Mouse (Mus musculus) large intestine, adult 2 months (tissue): Measurements from ENCODE around the gene Lrrc74b. TPM values are rescaled to one million over a fixed set of nuclear protein-coding genes. Genes with fewer than 3 reads are reported as not detected.
A peak's percentile ranks its signal among the peaks of the same experiment; 100 is the strongest.
"Not testable (repeated sequence)": the region's sequence is repeated elsewhere in the genome, so short reads cannot be mapped to it uniquely, and the experiment has no call there.

Experiments used
- DNase-seq: peaks from one replicate; pipeline ENCODE4 v3.0.0-alpha.2; 2012; ENCODE audit warnings: low read depth, low spot score
- WGBS: fragments of 180-500 bp; shearing (Covaris S2); methylation state at CpG from one replicate; pipeline ENCODE4 v1.1.7; 2018; 5-methylcytosine and 5-hydroxymethylcytosine counted together
- polyA plus RNA-seq: library from polyadenylated mRNA; depleted of rRNA; stranded (reverse); fragments of >200 nt; gene quantifications from 2 replicates; pipeline ENCODE4 v1.2.3, GENCODE M21; 2012; rRNA removed

Gene Lrrc74b
- 0.10 and 0.11 TPM in 2 replicates for polyA plus RNA-seq

GRCm38 (mm10) chr16:17561128-17561750, at the start of gene Lrrc74b:
Lrrc74b (minus strand) TSS chr16:17561247.
- WGBS = 4% methylated on average over 22 of the region's 22 CpGs
- DNase-seq = no peak

- WGBS = 73% methylated on average over 5 of the region's 5 CpGs
- no peak for DNase-seq
Measured at GRCm38 (mm10) chr16:17605684-17606083, 44.6 kb upstream of the Lrrc74b start.

DNA sequence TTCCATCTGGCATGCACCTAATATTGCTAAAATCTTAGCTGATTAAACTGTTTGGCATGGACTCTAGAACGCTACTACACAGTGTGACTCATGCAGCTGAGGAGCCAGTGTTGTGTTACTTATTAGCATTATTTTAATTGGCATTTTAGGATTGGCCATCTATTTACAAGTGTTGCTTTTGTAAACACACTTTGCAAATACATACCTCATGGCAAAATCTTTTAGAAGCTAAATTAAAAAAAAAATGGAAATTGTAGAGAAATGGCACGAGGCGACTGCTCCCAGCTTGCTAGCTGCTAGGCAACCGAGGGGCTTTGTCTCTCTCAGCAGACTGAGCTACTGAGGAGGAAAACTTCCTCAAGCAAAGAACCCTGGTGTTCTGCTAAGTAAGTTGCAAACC, 43.9 kb upstream of the Lrrc74b start:
- no peak for DNase-seq
- 60% methylated on average over 4 of the region's 4 CpGs for WGBS

- DNase-seq = no peak
- 45% methylated on average over 3 of the region's 3 CpGs for WGBS
Measured at GRCm38 (mm10) chr16:17600944-17601562, 40.0 kb upstream of the Lrrc74b start.

DNA sequence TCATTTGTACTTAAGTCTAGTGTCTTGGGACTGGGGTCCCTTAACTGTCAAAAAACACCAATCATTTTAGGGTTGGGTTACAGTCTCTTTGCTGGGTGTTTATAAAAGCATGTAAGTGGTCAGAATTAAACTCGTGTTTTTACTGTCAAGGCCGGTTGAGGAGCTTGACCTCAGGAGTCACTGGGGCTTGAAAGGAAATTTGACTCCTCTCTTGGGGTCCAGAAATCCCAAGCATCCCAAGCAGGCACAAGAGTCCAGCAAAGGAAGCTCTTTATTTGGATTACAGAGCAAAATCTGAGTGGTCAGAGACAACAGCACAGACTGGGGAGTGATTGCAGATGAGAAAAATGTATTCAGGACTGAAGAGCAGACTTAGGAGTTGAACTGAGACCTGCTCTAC, 29.7 kb upstream of the Lrrc74b start:
- no peak for DNase-seq
- WGBS = 30% methylated on average over 2 of the region's 2 CpGs

DNA sequence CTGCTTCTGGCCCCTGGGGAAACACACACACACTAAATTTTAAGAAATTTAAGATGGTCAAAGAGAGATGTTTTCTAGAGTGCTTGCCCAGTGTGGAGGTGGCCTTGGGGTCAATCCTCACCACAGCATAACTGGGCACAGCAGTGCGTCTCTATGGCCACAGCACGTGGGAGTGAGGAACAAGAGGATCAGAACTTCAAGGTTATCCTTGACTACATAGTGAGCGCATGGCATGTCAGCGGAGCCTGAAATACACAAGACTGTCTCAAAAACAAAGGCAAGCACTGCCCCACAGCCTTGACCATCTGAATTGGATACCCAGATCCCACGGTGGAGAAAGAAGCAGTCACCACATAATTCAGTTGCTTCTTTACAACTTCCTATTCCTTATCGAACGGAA, 23.5 kb upstream of the Lrrc74b start:
- WGBS = 88% methylated on average over 7 of the region's 7 CpGs
- no peak for DNase-seq

DNA sequence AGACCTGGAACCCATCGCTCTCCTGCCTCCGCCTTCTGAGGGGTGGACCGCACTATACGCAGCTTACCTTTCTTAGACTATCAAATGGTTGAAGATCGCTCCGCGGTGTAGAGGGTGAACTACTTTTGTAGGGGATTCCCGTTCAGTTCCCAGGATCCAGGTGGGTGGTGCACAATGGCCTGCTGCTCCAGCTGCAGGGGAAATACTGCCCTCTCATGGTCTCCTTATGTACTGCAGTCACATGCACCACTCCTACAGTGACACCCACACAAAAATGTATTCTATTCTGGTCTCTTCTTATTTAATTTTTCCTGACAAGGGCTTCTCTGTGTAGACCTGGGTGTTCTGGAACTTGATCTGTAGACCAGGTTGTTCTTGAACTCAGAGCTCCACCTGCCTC, 22.0 kb upstream of the Lrrc74b start, which contains the start of gene Slc7a4:
Slc7a4 (minus strand) TSS at position 151 of the 400 bp plus-strand sequence.
- no peak for DNase-seq
- 33% methylated on average over 8 of the region's 8 CpGs for WGBS

DNA sequence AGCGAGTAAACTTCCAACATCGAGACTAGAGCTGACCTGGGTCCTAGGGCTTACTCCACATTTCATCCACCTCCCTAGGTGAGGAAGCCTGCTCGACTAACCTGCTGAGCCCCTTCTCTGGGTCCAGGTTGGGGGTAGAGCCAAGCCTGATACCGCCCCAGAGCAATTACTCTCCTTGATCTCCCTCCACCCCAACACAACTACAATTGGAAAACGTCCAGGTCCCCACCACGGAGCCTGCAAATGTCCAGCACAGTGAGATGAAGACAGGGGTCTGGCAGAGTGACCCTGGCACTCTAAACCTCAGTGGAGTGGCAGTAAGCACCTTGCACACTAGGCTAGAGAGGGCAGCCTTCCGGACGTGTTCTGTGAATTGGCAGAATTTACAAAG, 15.8 kb upstream of the Lrrc74b start:
- no peak for DNase-seq
- WGBS = 14% methylated on average over 8 of the region's 8 CpGs

- 13% methylated on average over 45 of the region's 45 CpGs for WGBS
- peak; percentile 66 for DNase-seq
Measured at GRCm38 (mm10) chr16:17575870-17576824, 15.1 kb upstream of the Lrrc74b start.

DNA sequence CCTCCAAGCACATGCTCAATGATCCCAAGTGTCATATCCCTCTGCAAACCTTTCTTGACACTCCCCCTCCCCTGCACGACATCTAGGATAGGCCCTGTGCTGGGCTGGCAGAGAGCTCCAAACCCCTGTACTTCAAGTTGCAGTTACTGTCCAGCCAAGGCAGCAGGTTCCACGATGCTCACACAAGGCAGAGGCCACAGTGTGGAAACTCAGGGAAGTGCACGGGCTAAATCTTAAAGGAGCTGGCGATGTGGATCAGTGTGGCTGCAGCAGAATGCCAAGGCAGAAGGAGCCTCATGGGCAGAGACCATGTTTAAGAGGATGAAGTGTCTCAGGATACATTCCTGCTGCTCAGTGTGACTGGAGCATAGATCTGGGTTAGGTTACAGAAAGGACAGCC, 5.1 kb upstream of the Lrrc74b start:
- no peak for DNase-seq
- WGBS = 34% methylated on average over 4 of the region's 4 CpGs

DNA sequence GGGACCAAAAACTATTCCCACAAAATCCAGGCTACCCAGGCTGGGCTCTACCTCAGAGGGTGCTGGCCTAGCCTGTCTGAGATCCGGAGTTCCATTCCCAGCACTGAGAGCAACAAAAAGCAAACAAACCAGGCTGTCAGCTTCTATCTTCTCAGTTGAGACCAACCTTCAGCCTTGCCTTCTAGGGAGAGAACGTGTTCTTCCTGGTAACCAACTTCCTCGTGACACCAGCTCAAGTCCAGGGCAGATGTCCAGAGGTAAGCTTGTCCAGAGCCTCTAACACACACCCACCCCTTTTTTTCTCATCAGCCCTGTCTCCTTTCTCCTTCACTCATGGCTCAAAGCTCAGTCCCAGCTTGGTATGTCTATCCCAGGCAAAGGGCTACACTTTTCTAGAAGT, 3.7 kb upstream of the Lrrc74b start:
- no peak for DNase-seq
- 24% methylated on average over 3 of the region's 3 CpGs for WGBS

DNA sequence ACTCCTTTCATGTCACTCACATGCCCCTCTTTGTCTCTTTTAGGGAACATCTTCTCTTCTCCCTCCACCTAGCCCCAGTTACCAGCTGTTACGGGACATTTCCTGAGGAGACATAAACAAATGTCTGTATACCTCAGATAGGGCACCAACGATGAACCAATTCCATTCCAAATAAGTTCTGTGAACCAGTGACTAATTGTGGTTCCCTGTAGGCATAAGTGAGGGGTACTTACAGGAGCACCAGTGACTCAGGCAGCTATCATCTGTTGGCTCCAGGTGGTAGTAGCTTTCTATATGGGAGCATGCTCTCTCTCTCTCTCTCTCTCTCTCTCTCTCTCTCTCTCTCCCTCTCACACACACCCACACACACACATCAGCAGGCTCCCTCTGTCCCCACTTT, 3.2 kb upstream of the Lrrc74b start:
- 69% methylated on average over 2 of the region's 2 CpGs for WGBS
- DNase-seq = no peak

DNA sequence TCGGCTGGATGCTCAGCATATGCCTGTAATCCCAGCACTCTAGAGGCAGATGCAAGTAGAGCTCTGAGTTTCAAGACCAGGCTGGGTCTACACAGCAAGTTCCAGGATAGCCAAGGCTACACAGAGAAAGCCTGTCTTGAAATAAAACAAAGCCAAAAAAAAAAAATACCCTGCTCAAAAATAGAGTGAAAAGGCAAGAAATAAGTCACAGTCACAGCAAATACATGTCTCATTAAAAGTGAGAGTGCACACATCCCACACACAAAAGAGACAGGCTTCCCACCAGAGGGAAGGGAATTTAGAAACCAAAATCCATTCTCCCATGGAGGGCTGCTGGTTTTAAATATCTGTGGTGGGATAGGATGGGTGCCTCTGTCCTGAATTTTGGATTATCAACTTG, 2.5 kb upstream of the Lrrc74b start:
- no peak for DNase-seq
- WGBS = 31% methylated on average over 1 of the region's 1 CpGs

- 8% methylated on average over 10 of the region's 10 CpGs for WGBS
- DNase-seq = no peak
Measured at GRCm38 (mm10) chr16:17561751-17562208, 733 bp upstream of the Lrrc74b start, which contains the start of gene P2rx6. P2rx6 (plus strand) TSS chr16:17561885.

- no peak for DNase-seq
- WGBS = 81% methylated on average over 9 of the region's 9 CpGs
Measured at GRCm38 (mm10) chr16:17559396-17560027, 1.5 kb downstream of the Lrrc74b start.

DNA sequence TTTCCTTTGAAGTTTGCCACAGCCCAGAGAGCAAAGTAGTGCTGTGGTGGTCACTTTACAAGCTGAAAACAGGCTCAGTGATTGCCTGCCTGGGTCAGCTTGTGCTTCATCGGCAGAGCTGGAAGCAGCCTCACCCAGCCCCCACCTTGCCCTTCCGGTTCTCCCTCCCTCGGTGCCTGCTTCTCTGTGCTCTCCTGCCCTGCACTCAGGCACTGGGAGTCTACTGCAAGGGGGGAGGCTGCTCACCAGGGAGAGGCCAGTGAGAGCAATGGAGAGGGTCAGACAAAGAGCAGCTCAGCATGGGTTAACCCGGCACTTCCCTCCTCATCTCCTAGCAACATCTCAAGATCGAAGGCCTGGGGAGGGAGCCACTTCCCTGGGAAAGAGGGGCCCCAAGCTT, 2.2 kb downstream of the Lrrc74b start:
- WGBS = 12% methylated on average over 5 of the region's 5 CpGs
- no peak for DNase-seq

DNA sequence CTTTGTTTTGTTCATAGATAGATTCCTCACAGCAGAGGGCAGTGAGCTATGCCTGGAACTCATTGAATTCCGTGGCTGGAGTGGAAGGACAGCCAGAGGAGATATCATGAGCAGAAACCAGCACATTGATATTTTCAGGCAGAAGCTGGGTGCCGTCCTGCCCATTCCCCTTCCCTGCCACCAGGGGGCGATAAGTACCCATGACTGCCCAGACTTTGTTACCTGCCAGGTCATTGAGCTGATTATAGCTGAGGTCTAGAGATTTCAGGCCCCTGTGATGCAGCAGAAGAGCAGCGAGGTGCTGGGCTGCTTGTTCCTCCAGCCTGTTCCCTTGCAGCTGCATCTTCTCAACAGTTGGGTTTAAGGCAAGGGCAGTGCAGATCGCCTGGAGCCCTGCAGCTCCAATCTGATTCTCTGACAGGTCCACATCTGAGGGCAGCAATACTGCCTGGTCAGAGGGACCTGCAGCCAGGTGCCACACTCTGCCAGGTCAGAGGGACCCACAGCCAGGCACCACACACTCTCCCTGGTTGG, 3.0 kb downstream of the Lrrc74b start:
- peak; percentile 55 for DNase-seq
- WGBS = 7% methylated on average over 5 of the region's 5 CpGs

GRCm38 (mm10) chr16:17556907-17557306, 4.1 kb downstream of the Lrrc74b start:
- 49% methylated on average over 4 of the region's 4 CpGs for WGBS
- no peak for DNase-seq

DNA sequence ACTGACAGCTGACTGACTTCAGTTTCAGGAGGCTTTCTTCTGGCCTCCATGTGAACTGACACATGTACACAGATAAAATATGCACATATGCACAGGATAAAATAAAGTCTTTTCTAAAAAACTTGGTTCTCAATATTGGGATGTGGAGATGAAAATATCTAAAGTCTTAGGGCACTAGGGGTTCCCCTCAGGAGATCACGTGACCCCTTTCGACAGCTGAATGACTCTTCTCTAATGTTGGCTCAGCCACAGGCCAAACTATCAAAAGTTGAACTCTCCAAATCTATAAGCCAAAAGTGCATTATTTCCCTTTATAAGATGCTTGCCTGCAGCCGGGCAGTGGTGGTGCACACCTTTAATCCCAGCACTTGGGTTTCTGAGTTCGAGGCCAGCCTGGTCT, 4.9 kb downstream of the Lrrc74b start:
- 82% methylated on average over 4 of the region's 4 CpGs for WGBS
- no peak for DNase-seq

DNA sequence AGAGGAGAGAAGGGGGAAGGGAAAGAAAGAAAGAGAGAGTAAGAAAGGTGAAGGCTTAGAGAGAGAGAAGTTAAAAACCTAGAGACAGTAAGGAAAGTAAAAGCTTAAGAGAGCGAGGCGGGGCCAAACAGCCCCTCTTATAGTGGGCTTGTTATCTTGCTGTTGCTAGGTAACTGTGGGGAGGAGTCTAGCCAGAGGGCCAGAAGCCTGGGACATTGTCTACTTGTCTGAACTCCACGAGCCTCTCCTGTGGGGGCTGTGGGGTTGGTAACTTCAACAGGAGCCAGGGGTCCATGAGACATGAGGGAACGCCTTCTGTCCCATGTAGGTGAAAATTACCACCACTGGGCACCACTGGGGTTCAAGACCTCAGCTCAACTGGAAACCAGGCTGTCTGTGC, 6.3 kb downstream of the Lrrc74b start:
- not testable (repeated sequence) for DNase-seq
- WGBS = 52% methylated on average over 4 of the region's 4 CpGs
